Mouse (Mus musculus) midbrain, embryonic 14.5 days (tissue): ENCODE measurements around the gene Wdr18. TPM values are rescaled to one million over a fixed set of nuclear protein-coding genes. Genes with fewer than 3 reads are reported as not detected.

ENCODE experiments used
- ATAC-seq: fragments of 200-750 bp; cut with Nextera tagmentation; 2 replicates; pipeline ENCODE4 v1.8.0; 2017; ENCODE audit warnings: moderate number of reproducible peaks, moderate library complexity; ENCODE audit not compliant: low FRiP score, low TSS enrichment
- DNase-seq: peaks from one replicate; pipeline ENCODE4 v3.0.0-alpha.2; 2015
- H3K27ac ChIP-seq: fragments of 300-500 bp; sonication (generic); replicated peaks from 2 replicates; pipeline ENCODE4 v1.5.1; 2014; ENCODE audit warnings: mild to moderate bottlenecking, low read depth, low read length, moderate library complexity
- H3K27me3 ChIP-seq: fragments of 300-500 bp; sonication (generic); 2 replicates; pipeline ENCODE4 v1.6.1; 2014; ENCODE audit warnings: low read length, control low read depth, mixed read lengths; ENCODE audit not compliant: control insufficient read depth, insufficient read depth
- H3K36me3 ChIP-seq: fragments of 300-500 bp; sonication (generic); 2 replicates; pipeline ENCODE4 v1.6.1; 2014; ENCODE audit warnings: low read length, control low read depth; ENCODE audit not compliant: control insufficient read depth, insufficient read depth
- H3K4me1 ChIP-seq: fragments of 300-500 bp; sonication (generic); 2 replicates; pipeline ENCODE4 v1.6.1; 2014; ENCODE audit warnings: mild to moderate bottlenecking, antibody characterized with exemption, low read length, control low read depth; ENCODE audit not compliant: control insufficient read depth, insufficient read depth
- H3K4me2 ChIP-seq: fragments of 300-500 bp; sonication (generic); 2 replicates; pipeline ENCODE4 v1.6.1; 2014; ENCODE audit warnings: mild to moderate bottlenecking, low read length, moderate library complexity
- H3K4me3 ChIP-seq: fragments of 300-500 bp; sonication (generic); replicated peaks from 2 replicates; pipeline ENCODE4 v1.5.1; 2014; ENCODE audit warnings: low read depth, low read length
- H3K9ac ChIP-seq: fragments of 300-500 bp; sonication (generic); replicated peaks from 2 replicates; pipeline ENCODE4 v1.6.1; 2014; ENCODE audit warnings: mild to moderate bottlenecking, low read length, moderate library complexity
- H3K9me3 ChIP-seq: fragments of 300-500 bp; sonication (generic); 2 replicates; pipeline ENCODE4 v1.6.1; 2016; ENCODE audit warnings: low read length, control low read depth, mixed read lengths; ENCODE audit not compliant: control insufficient read depth
- WGBS: fragments of 180-500 bp; shearing (Covaris S2); extraction: QIAGEN DNeasy Blood & Tissue Kit; methylation state at CpG from one replicate; pipeline ENCODE4 v1.1.7; 2014; 5-methylcytosine and 5-hydroxymethylcytosine counted together
- polyA plus RNA-seq: library from polyadenylated mRNA; unstranded; fragments of >200 nt; fragmentation: Nextera tagmentation; extraction: Ambion mirVana; gene quantifications from 2 replicates; pipeline ENCODE4 v1.2.1, GENCODE M21; 2014

Gene Wdr18
- polyA plus RNA-seq, 1 experiment from 2014 or later = 89.6 TPM

DNA sequence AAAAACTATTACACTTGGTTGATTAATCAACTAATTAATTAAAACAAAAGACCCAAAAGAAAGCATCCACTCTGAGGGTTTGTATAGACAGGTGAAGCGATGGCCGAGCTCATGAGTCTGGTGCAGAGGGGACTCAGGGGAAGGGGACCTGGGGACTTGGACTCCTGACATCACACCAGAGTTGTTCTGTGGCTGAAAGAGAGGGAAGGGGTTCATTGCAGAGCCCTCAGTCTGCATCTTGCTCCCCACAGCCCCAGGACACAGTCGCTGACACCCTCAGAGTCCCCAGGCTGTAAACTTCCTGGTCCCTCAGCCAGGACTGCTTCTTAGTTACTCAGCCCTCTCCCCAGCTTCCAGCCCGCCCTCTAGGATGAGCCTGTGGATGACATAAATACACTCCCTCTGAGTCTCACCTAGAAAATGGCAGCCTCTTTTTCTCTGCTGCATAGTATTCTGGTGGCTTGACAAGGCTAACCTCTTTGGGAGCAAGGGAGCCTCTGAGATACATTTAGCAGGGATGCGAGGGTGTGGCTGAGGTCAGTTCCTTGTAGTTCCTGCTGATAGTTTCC lies 42.3 kb upstream of the Wdr18 start:
- H3K4me2 ChIP-seq = peak overlapping the region; percentile 93
- DNase-seq = no peak
- peaks cover 52% of the 10 kb centered on the region for H3K27me3 ChIP-seq
- no peak overlapping the region for H3K9ac ChIP-seq
- no peak for ATAC-seq
- H3K9me3 ChIP-seq = no peaks in the 10 kb centered on the region
- peak overlapping the region; percentile 69 for H3K4me3 ChIP-seq
- whole genome bisulfite sequencing = 58% methylated on average over 5 of the region's 5 CpGs
- H3K4me1 ChIP-seq = peaks cover 29% of the 10 kb centered on the region
- H3K36me3 ChIP-seq = no peaks in the 10 kb centered on the region
- no peak overlapping the region for H3K27ac ChIP-seq

DNA sequence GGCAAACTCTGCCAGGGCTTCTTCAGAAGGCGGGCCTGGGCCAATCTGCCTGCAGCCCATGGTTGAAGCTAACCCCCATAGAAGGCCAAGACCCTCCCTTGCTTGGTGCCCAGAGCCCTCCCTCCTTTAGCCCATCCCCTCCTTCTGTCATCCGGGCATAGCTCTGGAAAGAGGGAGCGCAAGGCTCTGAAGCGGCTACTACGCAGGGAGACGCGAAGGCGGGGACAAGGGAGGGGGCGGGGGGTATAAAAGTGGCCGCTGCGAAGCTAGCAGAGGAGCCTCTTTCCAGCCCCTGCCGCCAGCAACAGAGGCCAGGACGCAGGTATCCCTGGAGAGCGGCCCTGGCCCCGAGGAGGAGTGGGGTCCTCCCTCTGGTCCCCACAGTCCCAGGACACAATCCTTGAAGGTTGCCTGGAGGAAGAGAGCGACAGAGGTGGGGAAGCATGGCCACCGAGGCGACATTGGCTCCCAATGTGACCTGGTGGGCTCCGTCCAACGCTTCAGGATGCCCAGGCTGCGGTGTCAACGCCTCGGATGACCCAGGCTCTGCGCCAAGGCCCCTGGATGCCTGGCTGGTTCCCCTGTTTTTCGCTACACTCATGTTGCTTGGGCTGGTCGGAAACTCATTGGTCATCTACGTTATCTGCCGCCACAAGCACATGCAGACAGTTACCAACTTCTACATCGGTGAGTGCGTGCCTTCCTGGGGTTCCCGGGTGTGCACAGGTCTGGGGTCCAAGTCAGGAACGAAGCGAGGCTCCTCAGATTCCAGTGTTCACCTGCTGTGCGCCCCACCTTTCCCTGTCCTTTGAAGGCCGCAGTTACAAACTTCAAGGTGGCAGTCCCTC lies 41.5 kb upstream of the Wdr18 start:
- WGBS = 4% methylated on average over 35 of the region's 35 CpGs
- Histone ChIP-seq H3K4me3 (no peak overlapping the region), H3K4me2 (0 out of 2 replicates have a peak overlapping the region, but pooled peaks have one; percentile 4), H3K4me1 (peaks cover 29% of the 10 kb centered on the region), H3K27ac (no peak overlapping the region), H3K36me3 (no peaks in the 10 kb centered on the region), H3K27me3 (peaks cover 60% of the 10 kb centered on the region), H3K9me3 (no peaks in the 10 kb centered on the region), H3K9ac (no peak overlapping the region)
- DNase-seq = no peak
- ATAC-seq = no peak

DNA sequence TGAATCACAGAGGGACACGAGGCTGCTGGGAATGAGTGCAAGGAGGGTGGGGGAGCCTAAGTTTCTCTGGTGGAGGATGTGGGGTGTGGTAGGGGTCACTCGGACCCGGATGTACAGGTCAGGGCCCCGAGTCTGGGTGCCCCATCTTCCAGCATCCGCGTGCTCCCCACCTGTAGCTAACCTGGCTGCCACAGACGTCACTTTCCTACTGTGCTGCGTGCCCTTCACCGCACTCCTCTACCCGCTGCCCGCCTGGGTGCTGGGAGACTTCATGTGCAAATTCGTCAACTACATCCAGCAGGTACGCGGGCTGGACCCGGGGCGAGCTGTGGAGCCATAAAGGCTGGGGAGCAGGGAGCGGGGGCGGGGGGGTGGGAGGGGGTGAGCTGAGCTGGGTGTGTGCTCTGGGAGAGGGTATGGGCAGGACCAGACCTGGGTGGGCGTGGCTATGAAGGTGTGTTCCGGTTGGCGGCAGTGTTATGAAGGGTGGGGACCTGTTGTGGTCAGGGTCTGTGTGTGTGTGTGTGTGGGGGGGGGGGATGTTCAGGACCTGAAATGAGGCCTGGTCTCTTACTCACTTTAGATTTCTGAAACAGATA lies 40.6 kb upstream of the Wdr18 start:
- Histone ChIP-seq H3K4me1 (peaks cover 23% of the 10 kb centered on the region), H3K27ac (no peak overlapping the region), H3K4me3 (0 out of 2 replicates have a peak overlapping the region, but pooled peaks have one; percentile 2), H3K36me3 (no peaks in the 10 kb centered on the region), H3K4me2 (no peak overlapping the region), H3K9ac (no peak overlapping the region), H3K9me3 (no peaks in the 10 kb centered on the region), H3K27me3 (peaks cover 65% of the 10 kb centered on the region)
- DNase-seq = no peak
- ATAC-seq = no peak
- WGBS = 3% methylated on average over 21 of the region's 21 CpGs

DNA sequence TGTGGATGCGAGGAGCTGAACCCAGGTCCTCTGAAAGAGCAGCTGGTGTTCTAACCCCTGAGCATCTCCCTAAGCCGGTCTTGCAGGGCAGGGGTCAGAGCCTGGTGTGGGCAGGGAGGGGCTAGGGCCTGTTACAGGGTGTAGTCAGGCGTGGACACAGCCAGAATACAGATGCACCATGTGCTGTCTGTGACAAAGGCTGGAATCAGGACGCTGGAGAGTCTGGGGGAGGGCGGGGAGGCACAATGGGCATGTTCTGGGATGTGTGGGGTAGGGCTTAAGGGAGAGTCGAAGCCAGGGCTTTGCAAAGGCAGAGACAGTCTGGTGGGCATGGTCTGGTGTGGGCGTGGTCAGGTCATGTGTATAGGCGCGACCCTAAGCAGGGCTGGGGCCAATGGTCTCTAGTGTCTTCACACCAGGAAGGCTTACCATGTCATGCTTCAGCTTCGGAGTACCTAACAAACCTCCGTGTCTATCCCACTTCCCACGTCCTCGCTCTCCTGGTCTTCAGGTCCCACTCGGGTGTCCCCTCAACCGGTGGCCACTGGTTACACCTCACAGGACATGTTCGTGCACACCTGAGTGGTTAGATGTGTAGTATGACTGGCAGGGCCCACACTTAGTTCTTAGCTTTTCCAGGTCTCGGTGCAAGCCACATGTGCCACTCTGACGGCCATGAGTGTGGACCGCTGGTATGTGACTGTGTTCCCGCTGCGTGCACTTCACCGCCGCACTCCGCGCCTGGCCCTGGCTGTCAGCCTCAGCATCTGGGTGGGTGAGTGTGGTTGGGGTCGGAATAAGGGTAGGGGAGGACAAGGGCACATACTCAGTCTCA lies 39.7 kb upstream of the Wdr18 start:
- H3K9me3 ChIP-seq = no peaks in the 10 kb centered on the region
- H3K27me3 ChIP-seq = peaks cover 65% of the 10 kb centered on the region
- H3K4me1 ChIP-seq = peaks cover 16% of the 10 kb centered on the region
- peak overlapping the region; percentile 42 for H3K4me2 ChIP-seq
- H3K36me3 ChIP-seq = no peaks in the 10 kb centered on the region
- no peak for DNase-seq
- H3K9ac ChIP-seq = no peak overlapping the region
- H3K4me3 ChIP-seq = peak overlapping the region; percentile 24
- H3K27ac ChIP-seq = no peak overlapping the region
- no peak for ATAC-seq
- WGBS = 11% methylated on average over 26 of the region's 26 CpGs

- WGBS = 4% methylated on average over 41 of the region's 41 CpGs
Measured at GRCm38 (mm10) chr10:79920958-79921535, 38.9 kb upstream of the Wdr18 start, which contains the start of gene R3hdm4. R3hdm4 (minus strand) TSS chr10:79921208.

GRCm38 (mm10) chr10:79921572-79921971 lies 38.4 kb upstream of the Wdr18 start:
- H3K4me1 ChIP-seq = peaks cover 14% of the 10 kb centered on the region; the same call in 1 of the 2 replicates
- peak overlapping the region; percentile 42 for H3K4me2 ChIP-seq
- H3K4me3 ChIP-seq = peak overlapping the region; percentile 24
- peaks cover 65% of the 10 kb centered on the region for H3K27me3 ChIP-seq
- ATAC-seq = no peak
- no peaks in the 10 kb centered on the region for H3K9me3 ChIP-seq
- peak overlapping the region; percentile 39 for H3K9ac ChIP-seq
- under 1% methylated on average over 34 of the region's 34 CpGs for WGBS
- H3K36me3 ChIP-seq = no peaks in the 10 kb centered on the region
- no peak overlapping the region for H3K27ac ChIP-seq
- no peak for DNase-seq

More at GRCm38 (mm10) chr10:79920958-79921535, 38.9 kb upstream of the Wdr18 start, which contains the start of gene R3hdm4:
- DNase-seq = no peak
- no peaks in the 10 kb centered on the region for H3K36me3 ChIP-seq
- peaks cover 12% of the 10 kb centered on the region for H3K4me1 ChIP-seq
- peak within 1 kb of the TSS; percentile 39 for H3K9ac ChIP-seq
- peak within 1 kb of the TSS; percentile 24 for H3K4me3 ChIP-seq
- H3K27me3 ChIP-seq = peaks cover 65% of the 10 kb centered on the region
- ATAC-seq = no peak
- peak within 1 kb of the TSS; percentile 42 for H3K4me2 ChIP-seq
- no peak within 1 kb of the TSS for H3K27ac ChIP-seq
- H3K9me3 ChIP-seq = no peaks in the 10 kb centered on the region

DNA sequence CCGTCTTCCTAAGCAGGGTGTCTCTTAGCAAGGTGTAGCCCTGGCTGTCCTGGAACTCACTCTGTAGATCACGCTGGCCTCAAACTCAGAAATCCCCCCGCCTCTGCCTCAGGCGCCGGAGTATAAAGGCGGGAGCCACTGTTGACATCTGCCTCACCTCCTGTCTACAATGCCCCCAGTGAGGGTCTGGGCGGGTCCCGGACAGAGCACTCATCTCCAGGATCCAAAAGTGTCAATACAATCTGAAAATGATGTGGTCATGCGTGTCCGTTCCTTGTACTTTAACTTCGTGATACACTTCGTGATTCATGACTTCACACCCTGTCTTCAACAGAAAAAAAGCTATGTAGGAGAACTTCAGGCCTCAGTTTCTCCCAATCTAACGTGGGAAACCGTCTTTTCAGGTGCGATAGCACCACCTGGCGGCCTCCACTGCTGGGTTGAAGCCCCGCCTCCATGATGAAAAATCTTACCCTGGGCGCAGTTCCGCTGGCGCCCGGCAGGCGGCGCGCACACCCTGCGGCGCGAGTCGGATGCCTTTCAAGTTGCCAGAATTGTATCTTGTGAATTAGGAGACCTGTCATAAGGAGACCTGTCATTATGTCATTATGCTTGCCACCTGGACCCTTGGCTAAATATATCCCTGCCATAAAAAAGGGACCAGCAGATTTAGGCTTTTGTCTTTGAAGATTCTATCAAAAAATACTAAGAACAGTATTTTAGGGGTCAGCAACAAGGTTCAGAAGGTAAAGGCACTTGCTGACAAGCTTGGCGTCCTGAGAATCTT lies 34.8 kb upstream of the Wdr18 start:
- Histone ChIP-seq H3K27me3 (peaks cover 38% of the 10 kb centered on the region), H3K4me2 (peak overlapping the region; percentile 88), H3K9me3 (no peaks in the 10 kb centered on the region), H3K36me3 (no peaks in the 10 kb centered on the region), H3K4me3 (no peak overlapping the region), H3K9ac (no peak overlapping the region), H3K4me1 (peaks cover 21% of the 10 kb centered on the region), H3K27ac (0 out of 2 replicates have a peak overlapping the region, but pooled peaks have one; percentile 9)
- ATAC-seq = no peak
- 11% methylated on average over 29 of the region's 29 CpGs for WGBS
- peak; percentile 96 for DNase-seq
